ENCODE assay signal across 7 mouse cellular contexts in genomic region chr5:123136361-123137043, GRCm38 (mm10). TPM values are rescaled to one million over a fixed set of nuclear protein-coding genes. Genes with fewer than 3 reads are reported as not detected.
DNase-seq lines count a peak whose midpoint lies in the region; ATAC-seq lines count a peak whose summit lies in the region.

No protein-coding gene starts in this region.

- 1% methylated on average over 13 of the region's 13 CpGs for WGBS in intestine, embryonic 16.5 days
- WGBS in limb, embryonic 11.5 days = under 1% methylated on average over 13 of the region's 13 CpGs
- WGBS in midbrain, embryonic 12.5 days = 1% methylated on average over 13 of the region's 13 CpGs

- H3K36me3 ChIP-seq in intestine, embryonic 16.5 days (ENCODE audit: control insufficient read depth, insufficient read depth, low read length) = no peaks in the 10 kb centered on the region
- peaks cover 6% of the 10 kb centered on the region for H3K36me3 ChIP-seq in limb, embryonic 11.5 days (ENCODE audit: control insufficient read depth, insufficient read depth, low read length)
- peaks cover 24% of the 10 kb centered on the region for H3K36me3 ChIP-seq in midbrain, embryonic 12.5 days

- intact Hi-C loops in gastrocnemius, postnatal 36 days (cut with DNase I) = loop anchor here (5.0 kb wide), 1 partner anchor 119 kb away; the partner anchor contains the start of gene Orai1

- peaks cover 60% of the 10 kb centered on the region for H3K4me1 ChIP-seq in intestine, embryonic 16.5 days (ENCODE audit: control insufficient read depth, insufficient read depth, low read length)
- peaks cover 56% of the 10 kb centered on the region for H3K4me1 ChIP-seq in limb, embryonic 11.5 days (ENCODE audit: control insufficient read depth, insufficient read depth, low read length)
- peaks cover 66% of the 10 kb centered on the region for H3K4me1 ChIP-seq in midbrain, embryonic 12.5 days

- peak overlapping the region; percentile 62 for H3K4me3 ChIP-seq in intestine, embryonic 16.5 days (ENCODE audit: low read length)
- peak overlapping the region; percentile 95 for H3K4me3 ChIP-seq in limb, embryonic 11.5 days (ENCODE audit: low read depth, low read length)
- H3K4me3 ChIP-seq in midbrain, embryonic 12.5 days = peak overlapping the region; percentile 98

- peak; percentile 72 for ATAC-seq in intestine, embryonic 16.5 days
- 0 out of 2 replicates have a peak, but pooled peaks have one; percentile 27 for ATAC-seq in limb, embryonic 11.5 days (ENCODE audit: insufficient number of reproducible peaks, low FRiP score, low TSS enrichment, low read depth)
- peak; percentile 14; the same call in 1 of the 2 replicates for ATAC-seq in midbrain, embryonic 12.5 days (ENCODE audit: low FRiP score, low read depth)

- H3K9me3 ChIP-seq in intestine, embryonic 16.5 days (ENCODE audit: control insufficient read depth, low read length) = no peaks in the 10 kb centered on the region
- H3K9me3 ChIP-seq in limb, embryonic 11.5 days (ENCODE audit: control insufficient read depth, low read length) = no peaks in the 10 kb centered on the region
- H3K9me3 ChIP-seq in midbrain, embryonic 12.5 days = no peaks in the 10 kb centered on the region

- peak; percentile 95 for DNase-seq in adrenal gland, postnatal 14 days
- peak; percentile 54 for DNase-seq in embryo, embryonic 11.5 days (ENCODE audit: low read depth, low spot score)
- peak; percentile 88 to 89 for DNase-seq in gastrocnemius, postnatal 36 days
- DNase-seq in limb, embryonic 11.5 days (ENCODE audit: low spot score) = peak; percentile 83
- peak; percentile 81 to 86 for DNase-seq in spleen, postnatal 4 days (ENCODE audit: low spot score in 2 of 2)

- H3K27ac ChIP-seq in intestine, embryonic 16.5 days (ENCODE audit: low read length) = peak overlapping the region; percentile 100
- peak overlapping the region; percentile 100 for H3K27ac ChIP-seq in limb, embryonic 11.5 days (replicated peaks; ENCODE audit: low read depth, low read length)
- H3K27ac ChIP-seq in midbrain, embryonic 12.5 days (replicated peaks) = peak overlapping the region; percentile 100

- no peaks in the 10 kb centered on the region for H3K27me3 ChIP-seq in intestine, embryonic 16.5 days (replicated peaks; ENCODE audit: control insufficient read depth, insufficient read depth, low read length)
- H3K27me3 ChIP-seq in limb, embryonic 11.5 days (ENCODE audit: control insufficient read depth, insufficient read depth, low read length) = no peaks in the 10 kb centered on the region
- peaks cover 6% of the 10 kb centered on the region; the same call in 1 of the 2 replicates for H3K27me3 ChIP-seq in midbrain, embryonic 12.5 days

- H3K4me2 ChIP-seq in intestine, embryonic 16.5 days (ENCODE audit: low read depth, low read length) = peak overlapping the region; percentile 96
- H3K4me2 ChIP-seq in limb, embryonic 11.5 days (ENCODE audit: low read depth, severe bottlenecking) = peak overlapping the region; percentile 100
- H3K4me2 ChIP-seq in midbrain, embryonic 12.5 days (replicated peaks) = peak overlapping the region; percentile 100

- H3K9ac ChIP-seq in intestine, embryonic 16.5 days (ENCODE audit: low read depth, low read length) = peak overlapping the region; percentile 97
- H3K9ac ChIP-seq in limb, embryonic 11.5 days (ENCODE audit: low read length) = peak overlapping the region; percentile 100
- peak overlapping the region; percentile 100 for H3K9ac ChIP-seq in midbrain, embryonic 12.5 days (replicated peaks)

RNA-seq across cellular contexts. Expression of gene Rhof, which starts 4.0 kb away (rescaled TPM):
- total RNA-seq in adrenal gland, postnatal 14 days (2021) = 0.89 and 4.2 TPM in 2 replicates
- total RNA-seq in gastrocnemius, postnatal 36 days (2021) = under 1 TPM; 0.15 to 0.38 TPM
- 2.5 and 2.8 TPM in 2 replicates for polyA plus RNA-seq in intestine, embryonic 16.5 days (2015; fragmentation: Nextera tagmentation; extraction: Ambion mirVana)
- 2.9 and 3.6 TPM in 2 replicates for polyA plus RNA-seq in limb, embryonic 11.5 days (2014; fragmentation: Nextera tagmentation; extraction: Ambion mirVana)
- 1.9 and 2.4 TPM in 2 replicates for polyA plus RNA-seq in midbrain, embryonic 12.5 days (2016; fragmentation: Nextera tagmentation; extraction: Ambion mirVana)

RNA-seq across cellular contexts. Expression of gene Setd1b, which starts 5.5 kb away (rescaled TPM):
- total RNA-seq in adrenal gland, postnatal 14 days (2021) = 25.5 and 29.7 TPM in 2 replicates
- 10 to 100 TPM in 1 of 2 experiments, 1 to 10 TPM in 1; 7.7 to 13.0 TPM for total RNA-seq in gastrocnemius, postnatal 36 days (2021)
- polyA plus RNA-seq in intestine, embryonic 16.5 days (2015; fragmentation: Nextera tagmentation; extraction: Ambion mirVana) = 6.6 and 6.9 TPM in 2 replicates
- 12.0 and 14.0 TPM in 2 replicates for polyA plus RNA-seq in limb, embryonic 11.5 days (2014; fragmentation: Nextera tagmentation; extraction: Ambion mirVana)
- 13.1 and 13.2 TPM in 2 replicates for polyA plus RNA-seq in midbrain, embryonic 12.5 days (2016; fragmentation: Nextera tagmentation; extraction: Ambion mirVana)

RNA-seq across cellular contexts. Expression of gene Psmd9, which starts 32.7 kb away (rescaled TPM):
- total RNA-seq in adrenal gland, postnatal 14 days (2021) = 25.6 and 28.6 TPM in 2 replicates
- 10 to 100 TPM; 13.0 to 15.7 TPM for total RNA-seq in gastrocnemius, postnatal 36 days (2021)
- 64.3 and 66.3 TPM in 2 replicates for polyA plus RNA-seq in intestine, embryonic 16.5 days (2015; fragmentation: Nextera tagmentation; extraction: Ambion mirVana)
- 82.6 and 85.8 TPM in 2 replicates for polyA plus RNA-seq in limb, embryonic 11.5 days (2014; fragmentation: Nextera tagmentation; extraction: Ambion mirVana)
- 64.5 and 75.4 TPM in 2 replicates for polyA plus RNA-seq in midbrain, embryonic 12.5 days (2016; fragmentation: Nextera tagmentation; extraction: Ambion mirVana)

RNA-seq across cellular contexts. Expression of gene Hpd, which starts 46.0 kb away (rescaled TPM):
- total RNA-seq in adrenal gland, postnatal 14 days (2021) = 9.9 and 203 TPM in 2 replicates
- under 1 TPM in 1 of 2 experiments, not detected in 1; 0.79 TPM for total RNA-seq in gastrocnemius, postnatal 36 days (2021)
- 9.0 and 9.9 TPM in 2 replicates for polyA plus RNA-seq in intestine, embryonic 16.5 days (2015; fragmentation: Nextera tagmentation; extraction: Ambion mirVana)
- not detected in 2 replicates for polyA plus RNA-seq in limb, embryonic 11.5 days (2014; fragmentation: Nextera tagmentation; extraction: Ambion mirVana)
- polyA plus RNA-seq in midbrain, embryonic 12.5 days (2016; fragmentation: Nextera tagmentation; extraction: Ambion mirVana) = not detected in 2 replicates

Comparison
In these comparisons a context has a peak if more than half of its experiments do, and no peak if none do; other contexts are left out.
1. Peak in every context shown above with its lines: DNase-seq, ATAC-seq, H3K4me3 ChIP-seq and H3K27ac ChIP-seq.
2. ATAC-seq: peak in every context shown above with its lines; median percentile 72 in intestine, embryonic 16.5 days; 27 in limb, embryonic 11.5 days; 14 in midbrain, embryonic 12.5 days.